Mouse (Mus musculus) cerebellum, adult 18-20 months (tissue): ENCODE measurements around the gene Dnajb13.
"Not testable (repeated sequence)": the region's sequence is repeated elsewhere in the genome, so short reads cannot be mapped to it uniquely, and the experiment has no call there.

Experiments used
- DNase-seq, 2 experiments: peaks; one replicate each; pipeline ENCODE4 v3.0.0; 2021

Dnajb13 gene

DNA sequence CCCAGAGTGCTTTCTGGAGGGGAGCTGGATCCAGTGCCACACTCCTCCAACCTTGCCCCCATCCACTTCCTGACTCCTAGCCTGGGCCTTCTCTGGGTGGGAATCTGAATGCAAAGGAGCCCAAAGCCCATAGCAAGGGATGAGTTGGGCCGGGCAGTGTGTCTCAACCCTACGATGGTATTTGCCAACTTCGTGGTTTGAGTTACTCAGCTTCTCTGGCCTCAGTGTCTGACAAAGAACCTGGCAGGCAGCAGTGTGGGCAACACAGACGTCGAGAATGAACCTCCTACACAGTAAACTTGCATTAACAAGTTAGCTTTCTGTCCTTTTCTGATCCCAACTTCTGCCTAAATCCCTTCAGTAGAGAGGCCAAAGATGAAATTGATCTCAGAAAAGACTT, 30.3 kb downstream of the Dnajb13 start:
- DNase-seq: no peak

GRCm38 (mm10) chr7:100482046-100482445, 32.7 kb downstream of the Dnajb13 start:
- not testable (repeated sequence) for DNase-seq

DNA sequence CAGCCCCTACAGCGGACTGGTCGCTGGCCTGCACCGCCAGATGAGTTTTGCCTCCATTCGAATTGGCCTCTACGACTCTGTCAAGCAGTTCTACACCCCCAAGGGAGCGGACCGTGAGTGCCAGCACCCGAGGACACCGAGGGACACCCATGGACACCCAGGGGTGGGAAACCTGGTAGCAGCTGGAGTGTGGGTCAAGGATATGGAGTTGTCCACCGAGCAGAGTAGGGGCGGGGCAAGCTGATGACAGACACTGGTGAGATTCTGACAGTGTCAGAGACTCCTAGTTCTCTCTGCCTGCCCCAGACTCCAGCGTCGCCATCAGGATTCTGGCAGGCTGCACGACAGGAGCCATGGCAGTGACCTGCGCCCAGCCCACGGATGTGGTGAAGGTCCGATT, 34.6 kb downstream of the Dnajb13 start:
- no peak for DNase-seq

DNA sequence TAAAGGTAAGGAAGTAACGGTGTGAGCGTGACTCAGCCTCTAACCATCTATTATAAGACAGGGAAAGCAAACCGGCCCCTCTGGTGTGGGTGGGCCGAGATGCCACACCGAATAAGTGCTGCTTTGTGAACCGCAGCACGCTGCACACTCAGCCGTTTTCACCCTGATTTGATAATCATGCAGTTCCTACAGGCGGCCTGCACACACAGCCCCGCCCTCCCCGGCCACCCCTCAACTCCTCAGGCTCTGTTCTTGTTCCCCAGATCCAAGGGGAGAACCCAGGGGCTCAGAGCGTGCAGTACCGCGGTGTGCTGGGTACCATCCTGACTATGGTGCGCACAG, 35.0 kb downstream of the Dnajb13 start:
- DNase-seq: no peak

DNA sequence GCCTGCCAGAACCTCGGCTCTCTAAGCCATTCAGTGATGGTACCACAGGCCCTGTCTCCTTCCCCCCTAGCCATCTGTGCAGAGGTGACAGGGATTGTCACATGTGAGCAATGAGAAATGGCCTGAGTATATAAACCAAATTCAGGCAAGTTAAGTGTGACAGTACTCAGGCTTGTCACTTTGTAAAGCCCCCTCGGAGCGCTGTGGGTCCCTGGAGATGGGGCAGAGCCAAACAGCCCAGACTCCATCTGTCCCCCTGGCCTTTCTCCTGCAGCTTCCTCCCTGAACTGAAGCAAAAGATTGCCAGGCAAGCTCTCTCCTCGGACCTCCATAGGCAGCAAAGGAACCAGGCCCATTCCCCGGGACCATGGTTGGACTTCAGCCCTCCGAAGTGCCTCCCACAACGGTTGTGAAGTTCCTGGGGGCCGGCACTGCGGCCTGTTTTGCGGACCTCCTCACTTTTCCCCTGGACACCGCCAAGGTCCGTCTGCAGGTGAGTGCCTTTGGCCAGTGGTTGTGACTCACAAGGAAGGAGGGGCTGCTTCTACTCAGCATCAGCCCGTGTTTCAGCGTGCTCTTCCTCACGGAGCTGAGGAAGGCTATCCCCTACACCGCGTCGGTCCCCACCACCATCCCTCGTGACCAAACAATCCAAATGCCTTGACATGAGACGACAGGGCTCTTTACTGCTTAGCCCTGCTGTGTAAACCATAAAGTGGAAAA, 35.5 kb downstream of the Dnajb13 start:
- no peak for DNase-seq

DNA sequence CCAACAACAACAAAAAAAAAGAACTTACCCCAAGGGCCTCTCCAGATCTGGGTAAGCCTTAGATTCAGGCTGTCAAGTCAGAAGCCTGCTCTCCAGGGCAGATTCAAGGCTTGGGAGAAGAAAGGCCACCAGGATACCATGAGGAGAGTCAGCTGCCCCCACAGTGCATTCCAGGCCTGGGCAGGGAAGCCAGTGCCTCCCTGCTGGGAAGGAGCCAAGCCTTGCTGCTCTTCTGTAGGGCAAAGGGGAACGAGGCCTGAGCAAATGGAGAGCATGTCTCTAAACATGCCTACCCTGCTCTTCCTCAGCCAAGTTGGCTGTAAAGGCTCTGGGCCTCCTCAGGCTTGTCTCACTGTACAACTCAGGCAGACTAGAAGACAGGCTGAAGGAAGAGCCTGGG, 40.1 kb downstream of the Dnajb13 start:
- no peak for DNase-seq

- no peak for DNase-seq
Observed at GRCm38 (mm10) chr7:100473846-100474454, 40.8 kb downstream of the Dnajb13 start.

DNA sequence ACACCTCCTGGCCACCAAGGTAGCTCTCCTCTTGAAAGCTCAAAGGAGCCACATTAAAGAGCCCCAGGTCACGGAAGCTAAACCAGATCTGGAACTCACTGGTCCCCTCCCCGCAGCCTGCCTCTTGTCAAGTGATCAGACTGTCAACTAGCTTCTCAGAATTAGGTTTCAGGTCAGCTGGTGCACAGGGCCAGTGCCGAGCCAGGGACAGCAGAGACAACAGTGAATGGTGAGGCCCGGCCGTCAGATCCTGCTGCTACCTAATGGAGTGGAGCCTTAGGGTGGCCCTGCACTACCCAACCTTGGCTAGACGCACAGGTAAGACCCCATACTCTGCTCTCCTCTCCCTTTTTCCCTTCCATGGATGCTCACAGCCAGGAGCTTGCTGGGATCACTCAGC, 42.0 kb downstream of the Dnajb13 start, which contains the start of gene Ucp3:
Ucp3 (plus strand) TSS at position 214 of the 400 bp plus-strand sequence.
- no peak for DNase-seq

GRCm38 (mm10) chr7:100471407-100471797, 43.4 kb downstream of the Dnajb13 start:
- DNase-seq: no peak

DNA sequence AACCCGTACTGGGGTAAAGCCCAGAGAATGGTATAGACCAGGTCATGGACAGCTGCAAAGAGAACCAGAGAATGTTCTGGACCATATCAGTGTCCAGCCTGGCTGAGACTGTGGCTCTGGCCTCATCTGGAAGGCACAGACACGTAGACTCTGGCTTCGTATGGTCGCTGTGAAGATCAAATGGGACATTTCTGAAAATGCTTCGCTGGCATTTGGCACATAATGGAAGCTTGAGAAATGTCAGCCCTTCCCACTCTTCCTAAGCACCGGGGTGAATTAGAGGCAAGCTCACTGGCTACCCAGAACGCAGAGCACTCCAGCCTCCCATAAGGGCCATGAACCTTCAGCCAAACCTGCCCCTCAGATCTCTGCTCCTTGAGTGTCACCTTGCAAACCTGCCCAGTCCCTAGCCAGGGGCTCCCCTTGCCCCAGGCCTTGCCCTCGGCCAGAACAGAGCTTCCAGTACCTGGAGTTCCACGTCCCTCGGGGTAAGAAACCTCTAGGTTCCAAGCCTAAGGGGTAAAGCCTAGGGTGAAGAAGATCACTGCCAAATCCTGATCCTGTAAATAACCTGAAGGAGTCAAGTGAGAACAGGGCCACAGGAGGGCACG, 43.9 kb downstream of the Dnajb13 start:
- no peak for DNase-seq

- DNase-seq: no peak
Observed at GRCm38 (mm10) chr7:100469502-100469901, 45.3 kb downstream of the Dnajb13 start.

DNA sequence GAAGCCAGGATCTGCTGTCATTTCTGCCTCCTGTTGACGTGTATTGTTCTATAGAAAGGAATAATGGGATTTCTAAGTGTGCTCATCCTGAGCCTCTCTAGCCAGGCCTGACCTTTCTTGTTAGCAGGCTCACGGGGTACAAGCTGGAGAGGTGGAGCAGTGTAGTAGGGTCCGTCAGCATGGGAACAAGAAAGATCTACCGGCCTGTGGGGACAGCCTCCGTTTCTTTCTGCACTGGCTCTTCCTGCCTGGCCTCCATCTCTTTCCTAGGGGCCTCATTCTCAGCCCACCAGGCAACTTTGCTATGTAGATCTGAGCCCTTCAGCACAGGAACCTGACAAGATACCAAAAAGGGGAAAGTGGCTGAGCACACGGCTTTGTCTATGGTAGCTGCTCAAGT, 46.0 kb downstream of the Dnajb13 start:
- DNase-seq: no peak

GRCm38 (mm10) chr7:100466781-100467510, 47.8 kb downstream of the Dnajb13 start:
- DNase-seq: no peak

DNA sequence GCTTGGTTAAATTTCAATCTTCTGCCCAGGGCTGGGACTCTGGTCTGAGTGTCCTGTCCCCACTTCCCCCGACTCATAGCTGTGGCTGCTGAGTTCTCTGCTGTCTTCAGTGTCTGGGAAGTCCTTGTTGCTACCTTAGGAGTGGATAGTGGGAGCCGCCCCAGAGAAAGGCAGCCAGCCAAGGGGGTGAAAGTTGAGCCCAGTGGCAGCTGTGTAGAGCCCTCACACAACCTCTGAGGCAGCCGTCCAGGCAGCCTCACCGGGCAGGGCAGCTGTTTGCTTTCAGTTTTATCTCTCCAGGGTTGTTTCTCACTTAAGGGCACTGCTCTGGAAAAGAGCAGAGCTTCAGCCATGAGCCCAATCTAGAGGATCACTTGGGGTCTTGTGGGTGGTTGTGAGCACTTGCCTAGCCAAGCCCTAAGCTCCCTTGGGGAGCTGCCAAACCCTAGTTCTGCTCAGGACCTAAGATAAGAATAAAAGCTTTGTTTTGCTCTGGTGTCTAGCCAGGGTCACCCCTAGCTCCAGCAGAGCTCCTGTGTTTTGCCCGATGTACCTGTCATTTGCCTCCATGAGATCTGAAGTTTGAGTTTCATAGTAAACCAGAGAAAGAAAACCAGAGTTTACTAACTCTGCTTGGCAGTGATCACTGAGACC, 49.0 kb downstream of the Dnajb13 start:
- DNase-seq: no peak

- DNase-seq: peak; percentile 16 to 17
Observed at GRCm38 (mm10) chr7:100465248-100465647, 49.5 kb downstream of the Dnajb13 start.

DNA sequence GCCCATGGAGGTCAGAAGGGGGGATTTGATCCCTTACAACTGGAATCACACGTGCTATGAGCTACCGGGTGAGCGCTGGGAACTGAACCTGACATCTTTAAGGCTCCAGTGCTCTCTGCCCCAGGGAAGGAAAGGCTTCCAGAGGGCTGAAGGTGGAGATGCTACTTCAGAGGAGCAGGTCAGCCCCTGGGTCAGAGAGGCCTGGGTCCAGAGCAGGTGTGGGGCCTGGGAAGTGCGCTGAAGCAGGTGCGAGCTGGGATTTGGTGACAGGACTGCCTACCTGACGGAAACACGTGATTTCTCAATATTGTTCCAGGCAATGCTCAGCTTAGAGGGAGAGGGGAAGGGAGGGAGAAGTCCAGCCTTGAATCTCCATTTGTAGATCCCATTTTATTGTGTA, 50.5 kb downstream of the Dnajb13 start:
- DNase-seq: no peak

GRCm38 (mm10) chr7:100463757-100464156, 51.0 kb downstream of the Dnajb13 start:
- no peak for DNase-seq

GRCm38 (mm10) chr7:100463194-100463593, 51.6 kb downstream of the Dnajb13 start:
- DNase-seq: no peak

- peak; percentile 15 to 17 for DNase-seq
Observed at GRCm38 (mm10) chr7:100461621-100462151, 53.1 kb downstream of the Dnajb13 start.

DNA sequence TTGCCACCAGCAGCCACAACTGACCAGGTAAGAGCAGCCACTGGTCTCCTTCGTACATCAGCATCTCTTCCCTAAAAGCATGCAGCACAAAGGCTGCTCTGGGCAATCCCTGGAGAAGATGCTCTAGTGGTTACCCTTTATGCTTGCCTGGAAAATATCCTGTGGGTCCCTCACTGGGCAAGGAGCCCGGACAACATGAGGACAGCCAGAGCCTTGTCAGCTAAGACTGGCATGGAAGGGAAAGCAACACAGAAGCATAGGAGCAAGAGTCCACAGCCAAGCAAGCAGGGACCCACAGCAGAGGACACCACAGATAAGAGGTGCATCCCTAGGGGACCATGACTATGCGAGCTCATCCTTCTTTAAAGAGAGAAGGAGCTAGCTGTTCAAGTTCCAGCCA, 54.9 kb downstream of the Dnajb13 start:
- no peak for DNase-seq

- DNase-seq: no peak
Observed at GRCm38 (mm10) chr7:100458153-100458552, 56.6 kb downstream of the Dnajb13 start.
